Mouse (Mus musculus) testis, adult 2 months (tissue): Measurements from ENCODE around the gene Baz2b.

ENCODE experiments used
- CTCF ChIP-seq: fragments of 200-500 bp; IDR thresholded peaks from 2 replicates; pipeline ENCODE4 v1.5.1; 2012; ENCODE audit warnings: low read depth, mild to moderate bottlenecking, inconsistent platforms, low read length, moderate library complexity; ENCODE audit not compliant: control insufficient read depth, insufficient read depth, insufficient replicate concordance
- POLR2A ChIP-seq: fragments of 200-500 bp; IDR thresholded peaks from 2 replicates; pipeline ENCODE4 v1.6.1; 2012; ENCODE audit warnings: low read depth, mild to moderate bottlenecking, inconsistent platforms, low read length, moderate library complexity; ENCODE audit not compliant: control insufficient read depth

- TF ChIP-seq POLR2A (no peak), CTCF (no peak)
These were observed 241.0 kb downstream of the Baz2b start for GRCm38 (mm10) chr2:59968593-59968992.
